Mouse (Mus musculus) induced T-regulatory cell, adult 2 months (primary cell): Measurements from ENCODE around the gene Ovca2.
A peak's percentile ranks its signal among the peaks of the same experiment; 100 is the strongest.

Source experiments
- DNase-seq: peaks from one replicate; pipeline ENCODE4 v3.0.0-alpha.2; 2012; ENCODE audit warnings: low read depth

Gene Ovca2

GRCm38 (mm10) chr11:75152603-75153557 lies 25.8 kb downstream of the Ovca2 start:
- DNase-seq = peak; percentile 41

- DNase-seq = no peak
Observed at GRCm38 (mm10) chr11:75150346-75150745, 28.3 kb downstream of the Ovca2 start.

- DNase-seq = no peak
Observed at GRCm38 (mm10) chr11:75148332-75149035, 30.2 kb downstream of the Ovca2 start.

- DNase-seq = no peak
Observed at GRCm38 (mm10) chr11:75147846-75148168, 30.8 kb downstream of the Ovca2 start.

- DNase-seq = no peak
Observed at GRCm38 (mm10) chr11:75147106-75147845, 31.4 kb downstream of the Ovca2 start.

- DNase-seq = no peak
Observed at GRCm38 (mm10) chr11:75145841-75146240, 32.8 kb downstream of the Ovca2 start.

GRCm38 (mm10) chr11:75142749-75143148 lies 35.9 kb downstream of the Ovca2 start:
- DNase-seq = no peak

- DNase-seq = no peak
Observed at GRCm38 (mm10) chr11:75141913-75142312, 36.7 kb downstream of the Ovca2 start.

GRCm38 (mm10) chr11:75141038-75141437 lies 37.6 kb downstream of the Ovca2 start:
- no peak for DNase-seq

GRCm38 (mm10) chr11:75140431-75140830 lies 38.2 kb downstream of the Ovca2 start:
- DNase-seq = no peak

GRCm38 (mm10) chr11:75139122-75139963 lies 39.3 kb downstream of the Ovca2 start:
- DNase-seq = no peak

GRCm38 (mm10) chr11:75136666-75137398 lies 41.8 kb downstream of the Ovca2 start:
- peak; percentile 60 for DNase-seq

- no peak for DNase-seq
Observed at GRCm38 (mm10) chr11:75135358-75135757, 43.3 kb downstream of the Ovca2 start.

GRCm38 (mm10) chr11:75134485-75135068 lies 44.1 kb downstream of the Ovca2 start:
- no peak for DNase-seq

GRCm38 (mm10) chr11:75133951-75134350 lies 44.7 kb downstream of the Ovca2 start:
- DNase-seq = no peak

- no peak for DNase-seq
Observed at GRCm38 (mm10) chr11:75133391-75133790, 45.2 kb downstream of the Ovca2 start.

- no peak for DNase-seq
Observed at GRCm38 (mm10) chr11:75132278-75132677, 46.4 kb downstream of the Ovca2 start.

- DNase-seq = no peak
Observed at GRCm38 (mm10) chr11:75131300-75131699, 47.3 kb downstream of the Ovca2 start.

- no peak for DNase-seq
Observed at GRCm38 (mm10) chr11:75129481-75129880, 49.2 kb downstream of the Ovca2 start.

GRCm38 (mm10) chr11:75126384-75126783 lies 52.3 kb downstream of the Ovca2 start:
- no peak for DNase-seq
